Comparison of ENCODE assay signal across 20 mouse cellular contexts in genomic region chr1:59311292-59311885, GRCm38 (mm10). TPM values are rescaled to one million over a fixed set of nuclear protein-coding genes. Genes with fewer than 3 reads are reported as not detected.
DNase-seq lines count a peak whose midpoint lies in the region; ATAC-seq and TF ChIP-seq lines count a peak whose summit lies in the region.
"Had no signal": no experiment of that assay in that cellular context is flagged by ENCODE, and none has a peak within 500 bp of the region (broad histone marks: within the 10 kb centered on the region; RNA-seq: fewer than 3 reads in every experiment).

No protein-coding gene starts in this region.

- 69% methylated on average over 5 of the region's 5 CpGs for WGBS in intestine, postnatal 0 days
- 65% methylated on average over 5 of the region's 5 CpGs for WGBS in intestine, embryonic 16.5 days
- WGBS in midbrain, embryonic 14.5 days = 52% methylated on average over 5 of the region's 5 CpGs
- 59% methylated on average over 5 of the region's 5 CpGs for WGBS in midbrain, embryonic 11.5 days

- no peak overlapping the region for H3K4me2 ChIP-seq in intestine, postnatal 0 days (replicated peaks; ENCODE audit: low read depth)
- H3K4me2 ChIP-seq in intestine, embryonic 16.5 days (ENCODE audit: low read depth, low read length) = no peak overlapping the region
- H3K4me2 ChIP-seq in midbrain, embryonic 14.5 days (ENCODE audit: low read length) = no peak overlapping the region
- H3K4me2 ChIP-seq in midbrain, embryonic 11.5 days = no peak overlapping the region
- H3K4me2 ChIP-seq: limb, embryonic 13.5 days; stomach, embryonic 15.5 days had no signal

- no peak overlapping the region for H3K4me3 ChIP-seq in intestine, postnatal 0 days (ENCODE audit: low read depth, low read length)
- no peak overlapping the region for H3K4me3 ChIP-seq in intestine, embryonic 16.5 days (ENCODE audit: low read length)
- H3K4me3 ChIP-seq in midbrain, embryonic 14.5 days (replicated peaks; ENCODE audit: low read depth, low read length) = no peak overlapping the region
- no peak overlapping the region for H3K4me3 ChIP-seq in midbrain, embryonic 11.5 days (ENCODE audit: low read depth, low read length)
- H3K4me3 ChIP-seq: heart, embryonic 10.5 days; limb, embryonic 13.5 days; stomach, embryonic 15.5 days had no signal

- no peaks in the 10 kb centered on the region for H3K36me3 ChIP-seq in intestine, postnatal 0 days (ENCODE audit: control insufficient read depth, insufficient read depth)
- no peaks in the 10 kb centered on the region for H3K36me3 ChIP-seq in intestine, embryonic 16.5 days (ENCODE audit: control insufficient read depth, insufficient read depth, low read length)
- no peaks in the 10 kb centered on the region for H3K36me3 ChIP-seq in midbrain, embryonic 14.5 days (ENCODE audit: control insufficient read depth, insufficient read depth, low read length)
- no peaks in the 10 kb centered on the region for H3K36me3 ChIP-seq in midbrain, embryonic 11.5 days (ENCODE audit: control insufficient read depth, insufficient read depth, low read length)
- H3K36me3 ChIP-seq: heart, embryonic 10.5 days; limb, embryonic 13.5 days; stomach, embryonic 15.5 days had no signal

- H3K9ac ChIP-seq in intestine, postnatal 0 days (ENCODE audit: low read depth, low read length) = no peak overlapping the region
- no peak overlapping the region for H3K9ac ChIP-seq in intestine, embryonic 16.5 days (ENCODE audit: low read depth, low read length)
- no peak overlapping the region for H3K9ac ChIP-seq in midbrain, embryonic 14.5 days (replicated peaks; ENCODE audit: low read length)
- H3K9ac ChIP-seq in midbrain, embryonic 11.5 days (ENCODE audit: low read length) = no peak overlapping the region
- H3K9ac ChIP-seq: limb, embryonic 13.5 days; stomach, embryonic 15.5 days had no signal

- no peak overlapping the region for H3K27ac ChIP-seq in intestine, postnatal 0 days (ENCODE audit: low read depth, low read length)
- no peak overlapping the region for H3K27ac ChIP-seq in intestine, embryonic 16.5 days (ENCODE audit: low read length)
- H3K27ac ChIP-seq in midbrain, embryonic 14.5 days (replicated peaks; ENCODE audit: low read depth, low read length) = no peak overlapping the region
- H3K27ac ChIP-seq in midbrain, embryonic 11.5 days (ENCODE audit: low read depth, low read length) = no peak overlapping the region
- H3K27ac ChIP-seq: heart, embryonic 10.5 days; limb, embryonic 13.5 days; stomach, embryonic 15.5 days had no signal

- no peak for TF ChIP-seq POLR2A in brain, embryonic 14.5 days (IDR thresholded peaks at IDR 0.05; ENCODE audit: borderline replicate concordance, extremely low read depth, insufficient read depth, insufficient read length, poor library complexity, severe bottlenecking)

- DNase-seq in embryo, embryonic 10.5 days (ENCODE audit: low spot score) = peak; percentile 38
- no peak for DNase-seq in embryo, embryonic 9.5 days (ENCODE audit: extremely low spot score)
- peak; percentile 51 for DNase-seq in midbrain, embryonic 14.5 days
- DNase-seq in midbrain, embryonic 11.5 days (ENCODE audit: low spot score, missing footprints) = no peak
- peak; percentile 50 for DNase-seq in brain, embryonic 14.5 days (ENCODE audit: low read depth)
- no peak for DNase-seq in spleen, adult 12 weeks (ENCODE audit: low spot score)
- DNase-seq: adrenal gland, adult 8-10 months; embryo, embryonic 11 days; gastrocnemius, postnatal 10 days; kidney, adult 18-20 months; spleen, adult 18-20 months; thymus, postnatal 14 days had no signal

- peak; percentile 63 for TF ChIP-seq CTCF in intestine, postnatal 0 days (IDR thresholded peaks at IDR 0.05; ENCODE audit: low read depth)
- TF ChIP-seq CTCF in brain, embryonic 14.5 days (IDR thresholded peaks at IDR 0.05; ENCODE audit: borderline replicate concordance, extremely low read depth, insufficient read depth, insufficient read length) = peak; percentile 38; the same call in 1 of the 2 replicates

- no peaks in the 10 kb centered on the region for H3K9me3 ChIP-seq in intestine, postnatal 0 days (ENCODE audit: control insufficient read depth)
- no peaks in the 10 kb centered on the region for H3K9me3 ChIP-seq in intestine, embryonic 16.5 days (ENCODE audit: control insufficient read depth, low read length)
- no peaks in the 10 kb centered on the region for H3K9me3 ChIP-seq in midbrain, embryonic 14.5 days (ENCODE audit: control insufficient read depth, low read length)
- H3K9me3 ChIP-seq in midbrain, embryonic 11.5 days (ENCODE audit: control insufficient read depth, low read length) = no peaks in the 10 kb centered on the region
- H3K9me3 ChIP-seq: heart, embryonic 10.5 days; limb, embryonic 13.5 days; stomach, embryonic 15.5 days had no signal

- H3K27me3 ChIP-seq in intestine, postnatal 0 days (replicated peaks; ENCODE audit: control insufficient read depth, insufficient read depth, low read length) = no peaks in the 10 kb centered on the region
- no peaks in the 10 kb centered on the region for H3K27me3 ChIP-seq in intestine, embryonic 16.5 days (replicated peaks; ENCODE audit: control insufficient read depth, insufficient read depth, low read length)
- no peaks in the 10 kb centered on the region for H3K27me3 ChIP-seq in midbrain, embryonic 14.5 days (ENCODE audit: control insufficient read depth, insufficient read depth, low read length)
- peaks cover 24% of the 10 kb centered on the region for H3K27me3 ChIP-seq in midbrain, embryonic 11.5 days (ENCODE audit: control insufficient read depth, insufficient read depth, low read length)
- H3K27me3 ChIP-seq: stomach, embryonic 15.5 days had no signal

- no peaks in the 10 kb centered on the region for H3K4me1 ChIP-seq in intestine, postnatal 0 days (replicated peaks; ENCODE audit: control insufficient read depth, insufficient read depth, low read length)
- H3K4me1 ChIP-seq in intestine, embryonic 16.5 days (ENCODE audit: control insufficient read depth, insufficient read depth, low read length) = peaks cover 9% of the 10 kb centered on the region
- H3K4me1 ChIP-seq in midbrain, embryonic 14.5 days (ENCODE audit: control insufficient read depth, insufficient read depth, low read length) = peaks cover 30% of the 10 kb centered on the region
- peaks cover 20% of the 10 kb centered on the region for H3K4me1 ChIP-seq in midbrain, embryonic 11.5 days (ENCODE audit: control insufficient read depth, insufficient read depth, low read length)

- no peak for ATAC-seq in intestine, postnatal 0 days
- no peak for ATAC-seq in intestine, embryonic 16.5 days
- no peak for ATAC-seq in midbrain, embryonic 14.5 days (ENCODE audit: low FRiP score, low TSS enrichment)
- no peak for ATAC-seq in midbrain, embryonic 11.5 days (ENCODE audit: low FRiP score)
- ATAC-seq: forebrain, embryonic 14.5 days had no signal

RNA-seq across cellular contexts. Expression of gene Cdk15, which starts 54.7 kb away (rescaled TPM):
- not detected in 2 replicates for polyA plus RNA-seq in intestine, postnatal 0 days (2015; fragmentation: Nextera tagmentation; extraction: Ambion mirVana)
- 0.26 and 0.31 TPM in 2 replicates for polyA plus RNA-seq in intestine, embryonic 16.5 days (2015; fragmentation: Nextera tagmentation; extraction: Ambion mirVana)
- polyA plus RNA-seq in midbrain, embryonic 14.5 days (2014; fragmentation: Nextera tagmentation; extraction: Ambion mirVana) = 1.2 and 1.7 TPM in 2 replicates
- 0.52 and 0.70 TPM in 2 replicates for polyA plus RNA-seq in midbrain, embryonic 11.5 days (2014; fragmentation: Nextera tagmentation; extraction: Ambion mirVana)
- polyA plus RNA-seq in brain, embryonic 14.5 days (2012; rRNA removed) = 0.30 and 0.41 TPM in 2 replicates
- polyA plus RNA-seq: large intestine, adult 2 months; liver, embryonic 16.5 days had no signal

Comparison
In these comparisons a context has a peak if more than half of its experiments do, and no peak if none do; other contexts are left out.
1. DNase-seq: peak in embryo, embryonic 10.5 days (single experiment), midbrain, embryonic 14.5 days (single experiment) and brain, embryonic 14.5 days (single experiment); none in embryo, embryonic 9.5 days (single experiment), midbrain, embryonic 11.5 days (single experiment) and spleen, adult 12 weeks (single experiment).